Mouse (Mus musculus) megakaryocyte, adult 5-6 weeks (primary cell): ENCODE results near the gene Dgkh. TPM values are rescaled to one million over a fixed set of nuclear protein-coding genes. Genes with fewer than 3 reads are reported as not detected.

Experiments used
- ATAC-seq: 2 replicates; pipeline ENCODE4 v1.8.0; 2016; ENCODE audit warnings: mild to moderate bottlenecking, inconsistent platforms; ENCODE audit not compliant: poor library complexity, severe bottlenecking
- total RNA-seq, 2 experiments: library from RNA; stranded (forward) in 1 of 2; stranded (reverse) in 1 of 2; fragments of 153-499, 151-499 nt in 1 of 2; fragments of 221-1000, 200-1000 nt in 1 of 2; gene quantifications; 2 replicates each; pipeline versions ENCODE4 v1.2.3 to v1.2.4; 2015 to 2017

The Dgkh gene
- total RNA-seq, 2 experiments from 2014 or later: 3.5 to 5.9 TPM

GRCm38 (mm10) chr14:78639691-78640090, 92.9 kb downstream of the Dgkh start:
- ATAC-seq: peak; percentile 80

GRCm38 (mm10) chr14:78635612-78636400, 96.8 kb downstream of the Dgkh start:
- no peak for ATAC-seq

- no peak for ATAC-seq
These were observed 99.8 kb downstream of the Dgkh start for GRCm38 (mm10) chr14:78632747-78633146.

- ATAC-seq: peak; percentile 66
These were observed 101.4 kb downstream of the Dgkh start for GRCm38 (mm10) chr14:78630923-78631875.

- peak; percentile 67 for ATAC-seq
These were observed 104.9 kb downstream of the Dgkh start for GRCm38 (mm10) chr14:78627516-78628275.

- peak; percentile 59 for ATAC-seq
These were observed 113.7 kb downstream of the Dgkh start for GRCm38 (mm10) chr14:78618883-78619295.

GRCm38 (mm10) chr14:78613569-78613968, 119.0 kb downstream of the Dgkh start:
- 0 out of 2 replicates have a peak, but pooled peaks have one; percentile 52 for ATAC-seq

- no peak for ATAC-seq
These were observed 120.3 kb downstream of the Dgkh start for GRCm38 (mm10) chr14:78612111-78612788.

- ATAC-seq: no peak
These were observed 137.7 kb downstream of the Dgkh start for GRCm38 (mm10) chr14:78594916-78595315.

GRCm38 (mm10) chr14:78592965-78593364, 139.6 kb downstream of the Dgkh start:
- no peak for ATAC-seq

GRCm38 (mm10) chr14:78590335-78590734, 142.2 kb downstream of the Dgkh start:
- ATAC-seq: peak; percentile 60

- no peak for ATAC-seq
These were observed 148.4 kb downstream of the Dgkh start for GRCm38 (mm10) chr14:78584222-78584621.

- ATAC-seq: no peak
These were observed 149.4 kb downstream of the Dgkh start for GRCm38 (mm10) chr14:78583168-78583567.

- no peak for ATAC-seq
These were observed 156.7 kb downstream of the Dgkh start for GRCm38 (mm10) chr14:78575899-78576298.

- ATAC-seq: no peak
These were observed 164.2 kb downstream of the Dgkh start for GRCm38 (mm10) chr14:78568410-78568809.

- ATAC-seq: no peak
These were observed 166.1 kb downstream of the Dgkh start for GRCm38 (mm10) chr14:78566431-78566830.

GRCm38 (mm10) chr14:78564292-78564691, 168.3 kb downstream of the Dgkh start:
- no peak for ATAC-seq

- ATAC-seq: no peak
These were observed 169.4 kb downstream of the Dgkh start for GRCm38 (mm10) chr14:78563211-78563610.

GRCm38 (mm10) chr14:78562121-78562520, 170.5 kb downstream of the Dgkh start:
- ATAC-seq: no peak

- ATAC-seq: no peak
These were observed 173.5 kb downstream of the Dgkh start for GRCm38 (mm10) chr14:78559042-78559441.
